Mouse (Mus musculus) urinary bladder, postnatal 10 days (tissue): ENCODE measurements around the gene Adam22.

ENCODE experiments used
- DNase-seq: peaks from one replicate; pipeline ENCODE4 v3.0.0; 2022; ENCODE audit warnings: low spot score

The Adam22 gene

GRCm38 (mm10) chr5:8164773-8165172 lies 203.2 kb downstream of the Adam22 start:
- no peak for DNase-seq

GRCm38 (mm10) chr5:8151645-8152044 lies 216.3 kb downstream of the Adam22 start:
- DNase-seq: no peak

GRCm38 (mm10) chr5:8146146-8146545 lies 221.8 kb downstream of the Adam22 start:
- no peak for DNase-seq

- no peak for DNase-seq
These were observed 222.5 kb downstream of the Adam22 start for GRCm38 (mm10) chr5:8145473-8145872.

GRCm38 (mm10) chr5:8132546-8132945 lies 235.4 kb downstream of the Adam22 start:
- no peak for DNase-seq

GRCm38 (mm10) chr5:8131918-8132317 lies 236.0 kb downstream of the Adam22 start:
- no peak for DNase-seq

- no peak for DNase-seq
These were observed 238.2 kb downstream of the Adam22 start for GRCm38 (mm10) chr5:8129750-8130149.

GRCm38 (mm10) chr5:8120926-8121325 lies 247.0 kb downstream of the Adam22 start:
- no peak for DNase-seq

GRCm38 (mm10) chr5:8120087-8120486 lies 247.9 kb downstream of the Adam22 start:
- no peak for DNase-seq

GRCm38 (mm10) chr5:8116561-8117168 lies 251.3 kb downstream of the Adam22 start:
- no peak for DNase-seq

- no peak for DNase-seq
These were observed 255.7 kb downstream of the Adam22 start for GRCm38 (mm10) chr5:8112246-8112645.

GRCm38 (mm10) chr5:8111691-8112090 lies 256.3 kb downstream of the Adam22 start:
- no peak for DNase-seq

GRCm38 (mm10) chr5:8095689-8096088 lies 272.3 kb downstream of the Adam22 start:
- no peak for DNase-seq

- no peak for DNase-seq
These were observed 273.0 kb downstream of the Adam22 start for GRCm38 (mm10) chr5:8094921-8095320.

GRCm38 (mm10) chr5:8088147-8088546 lies 279.8 kb downstream of the Adam22 start:
- no peak for DNase-seq

GRCm38 (mm10) chr5:8085661-8086060 lies 282.3 kb downstream of the Adam22 start:
- no peak for DNase-seq

- no peak for DNase-seq
These were observed 285.0 kb downstream of the Adam22 start for GRCm38 (mm10) chr5:8082800-8083509.

GRCm38 (mm10) chr5:8077481-8077880 lies 290.5 kb downstream of the Adam22 start:
- DNase-seq: no peak

GRCm38 (mm10) chr5:8073901-8074561 lies 293.9 kb downstream of the Adam22 start:
- DNase-seq: no peak

- DNase-seq: no peak
These were observed 294.6 kb downstream of the Adam22 start for GRCm38 (mm10) chr5:8073406-8073805.

- no peak for DNase-seq
These were observed 304.8 kb downstream of the Adam22 start for GRCm38 (mm10) chr5:8063207-8063606.

- no peak for DNase-seq
These were observed 305.5 kb downstream of the Adam22 start for GRCm38 (mm10) chr5:8062469-8062868.

GRCm38 (mm10) chr5:8058056-8058455 lies 309.9 kb downstream of the Adam22 start:
- DNase-seq: no peak

GRCm38 (mm10) chr5:8057018-8057323 lies 311.0 kb downstream of the Adam22 start:
- no peak for DNase-seq
